Mouse (Mus musculus) heart, adult 2 months (tissue): ENCODE measurements around the gene Cmtm2b.

ENCODE experiments used
- CTCF ChIP-seq: fragments of 200-600 bp; IDR thresholded peaks from 2 replicates; pipeline ENCODE4 v1.8.1; 2022; ENCODE audit warnings: antibody characterized with exemption, mild to moderate bottlenecking, moderate library complexity
- POLR2A ChIP-seq: fragments of 200-500 bp; IDR thresholded peaks from 2 replicates; pipeline ENCODE4 v1.6.1; 2011; ENCODE audit warnings: mild to moderate bottlenecking, low read depth, low read length, control low read depth; ENCODE audit not compliant: insufficient read depth

DNA sequence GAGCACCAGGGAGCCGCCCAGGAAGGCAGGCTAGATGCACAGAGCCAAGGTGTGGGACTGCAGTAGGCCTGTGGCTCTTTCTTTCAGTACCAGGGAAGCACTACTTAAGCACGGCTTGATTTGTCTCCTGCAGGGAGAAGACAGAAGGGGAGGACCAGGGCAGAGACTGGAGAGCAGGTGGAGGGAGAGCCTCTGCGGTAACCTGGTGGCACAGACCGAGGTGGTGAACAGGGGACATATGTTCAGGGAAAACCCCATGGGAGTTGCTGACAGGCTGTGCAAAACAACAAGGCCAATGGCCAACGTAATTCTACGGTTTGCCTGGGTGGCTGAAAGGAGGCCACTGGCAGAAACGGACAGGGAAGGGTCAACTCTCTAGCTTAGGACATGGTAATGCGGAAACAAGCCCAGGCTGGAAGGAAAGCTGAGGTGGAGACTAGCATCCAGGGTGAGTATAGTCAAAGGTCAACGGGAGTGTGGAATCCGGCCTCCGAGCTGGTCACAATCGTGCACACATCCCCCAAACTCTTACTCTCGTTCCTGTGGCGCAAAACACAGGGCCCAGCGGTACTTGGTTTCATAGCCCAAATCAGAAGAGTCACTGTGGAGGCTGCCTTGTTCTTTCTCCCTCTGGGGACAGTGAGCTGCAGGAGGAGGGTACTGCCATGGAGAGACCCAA, 37.9 kb downstream of the Cmtm2b start:
- TF ChIP-seq CTCF (no peak), POLR2A (no peak)
